Mouse (Mus musculus) spleen, postnatal 10 days (tissue): Measurements from ENCODE around the gene Robo2.

Experiments used
- DNase-seq, 2 experiments: peaks; one replicate each; pipeline ENCODE4 v3.0.0; 2021 to 2022; ENCODE audit warnings: low spot score in 2 of 2

Robo2 gene

DNA sequence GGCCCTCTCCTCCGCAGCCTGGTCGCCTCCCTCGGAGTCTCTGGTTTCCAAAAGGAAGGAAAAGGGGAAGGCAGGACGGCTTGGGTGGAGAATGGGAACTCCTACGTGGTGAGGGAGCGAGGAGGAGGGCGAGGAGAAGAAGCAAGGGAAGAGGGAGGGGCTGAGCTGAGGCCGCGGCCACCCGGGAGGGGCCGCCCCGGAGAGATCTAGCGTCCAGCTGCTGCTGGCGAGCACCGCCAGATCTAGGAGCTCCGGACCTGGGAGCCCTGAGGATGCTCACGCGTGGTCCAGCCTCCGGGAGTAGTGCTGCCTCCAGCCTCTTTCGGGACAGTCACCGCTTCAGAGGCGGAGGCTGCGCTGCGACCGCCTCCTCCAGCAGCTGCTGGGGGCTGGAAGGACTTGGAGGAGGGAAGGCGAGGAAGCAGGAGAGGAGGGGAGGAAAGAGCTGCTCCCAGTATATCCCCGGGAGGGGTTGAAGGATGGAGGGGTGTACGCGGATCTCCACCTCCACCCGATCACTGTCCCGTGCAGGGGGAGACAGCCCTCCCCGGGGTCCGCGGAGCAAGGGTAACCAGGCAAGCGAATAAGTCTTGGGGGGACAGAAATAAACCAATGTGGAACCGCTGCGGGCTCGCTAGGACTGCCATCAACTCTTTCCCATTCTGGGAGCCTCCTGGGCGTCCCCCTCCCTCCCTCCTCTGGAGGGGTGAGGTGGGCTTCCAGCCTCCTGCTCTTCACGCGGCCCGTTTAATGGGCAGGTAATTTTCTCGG, at the start of gene Robo2:
Gene Robo2, minus strand, starts transcription at position 345 of the 771 bp plus-strand sequence.
- no peak for DNase-seq

DNA sequence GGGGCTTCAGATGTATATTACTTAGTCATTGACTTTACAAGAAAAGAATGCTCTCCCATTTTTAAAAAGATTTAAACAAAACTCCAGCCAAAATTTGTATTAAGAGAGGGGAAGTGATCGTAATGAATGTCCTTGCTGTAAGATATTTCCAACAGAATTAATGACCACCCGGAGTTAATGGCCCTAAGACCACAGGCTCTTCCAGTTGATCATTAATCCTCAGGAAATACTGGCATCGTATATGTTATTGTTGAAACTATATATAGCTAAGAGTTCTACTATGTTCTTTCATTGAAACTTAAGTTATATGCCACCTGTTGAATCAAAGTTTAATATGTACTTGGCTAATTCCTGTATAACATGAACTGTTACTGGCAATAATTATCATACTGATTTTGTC, 46.5 kb upstream of the Robo2 start:
- no peak for DNase-seq

DNA sequence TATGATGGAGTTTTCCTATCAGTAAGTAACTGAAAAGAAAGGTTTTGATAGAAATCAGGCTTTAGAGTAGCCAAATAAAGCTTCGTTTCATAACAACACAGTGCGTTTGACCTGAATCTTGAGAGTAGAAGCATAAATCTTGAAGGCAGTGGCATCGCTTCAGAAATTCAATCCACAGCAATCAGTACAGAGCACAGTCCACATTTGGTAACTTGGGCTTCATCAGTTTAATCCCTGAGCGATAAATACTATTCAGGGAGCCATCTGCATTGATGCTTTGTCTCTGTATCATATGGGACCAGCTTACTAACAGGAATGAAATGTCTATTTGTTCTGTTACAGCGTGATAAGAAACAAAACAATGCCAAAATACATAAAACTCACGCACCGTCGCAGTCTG, 46.1 kb upstream of the Robo2 start:
- DNase-seq = no peak

DNA sequence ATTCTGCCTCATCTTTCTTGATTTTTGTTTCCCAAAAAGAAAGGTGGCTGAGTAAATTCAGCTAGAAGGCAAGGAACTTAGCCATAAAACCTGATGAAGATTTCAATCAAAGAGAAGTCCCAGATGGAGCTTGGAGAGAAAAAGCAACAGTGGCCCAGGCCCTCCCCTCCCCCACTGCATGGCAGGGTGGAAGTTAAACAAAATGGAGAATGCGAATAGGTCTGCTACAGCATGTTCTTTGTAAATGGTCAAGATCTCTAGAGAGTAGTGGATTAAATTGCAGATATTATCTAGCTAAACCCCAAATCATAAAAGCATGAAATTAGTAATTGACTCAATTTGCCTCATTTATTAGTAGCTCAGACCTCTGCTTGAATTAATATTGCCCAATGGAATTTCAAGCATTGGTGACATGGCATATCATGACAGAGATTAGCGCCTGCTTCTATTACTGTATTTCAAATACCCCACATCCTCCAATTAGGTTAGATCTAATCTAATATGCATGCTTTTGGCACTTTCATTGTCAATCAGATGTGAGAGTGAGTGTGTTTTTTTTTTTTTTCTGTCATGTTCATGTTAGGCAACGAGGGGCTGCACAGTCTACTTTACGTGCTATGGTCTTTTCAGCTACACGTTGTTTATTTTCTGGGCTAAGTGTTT, 45.3 kb upstream of the Robo2 start:
- no peak for DNase-seq

DNA sequence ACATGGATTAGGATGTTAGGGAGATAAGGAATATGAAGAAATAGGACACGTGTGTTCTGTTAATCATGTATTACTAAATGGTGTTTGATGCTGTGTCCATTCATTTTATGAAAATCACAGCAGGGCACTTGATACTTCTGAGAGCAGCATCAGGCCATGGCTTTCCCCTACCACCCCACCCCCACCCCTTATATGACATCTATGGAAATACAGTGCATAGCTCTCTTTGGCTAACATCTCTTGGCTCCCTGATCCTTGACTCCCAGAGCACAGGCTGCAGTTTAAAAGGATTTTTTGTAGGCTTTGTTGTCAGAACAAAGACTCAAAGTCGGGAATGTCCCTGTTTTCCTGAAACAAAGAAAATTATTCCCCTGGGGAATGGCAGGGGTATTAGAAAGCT, 43.6 kb upstream of the Robo2 start:
- no peak for DNase-seq

DNA sequence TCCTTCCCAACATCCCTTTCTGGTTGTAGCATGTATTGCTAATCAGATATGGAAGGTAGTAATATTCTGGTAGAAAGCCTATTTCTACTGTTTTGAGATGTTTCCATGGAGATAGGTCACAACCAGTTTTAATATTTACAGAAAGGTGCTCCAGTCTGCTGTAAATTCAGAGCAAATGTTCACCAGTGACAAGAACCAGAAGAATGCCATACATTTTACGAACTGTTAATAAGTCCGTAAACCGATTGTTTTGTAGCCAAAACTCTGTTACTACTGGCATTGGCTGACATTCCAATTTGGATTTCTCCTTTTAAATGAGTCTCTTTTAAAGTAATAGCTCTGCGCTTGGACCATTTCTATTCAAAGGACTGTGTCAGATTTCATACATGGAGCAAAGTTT, 36.4 kb upstream of the Robo2 start:
- no peak for DNase-seq

DNA sequence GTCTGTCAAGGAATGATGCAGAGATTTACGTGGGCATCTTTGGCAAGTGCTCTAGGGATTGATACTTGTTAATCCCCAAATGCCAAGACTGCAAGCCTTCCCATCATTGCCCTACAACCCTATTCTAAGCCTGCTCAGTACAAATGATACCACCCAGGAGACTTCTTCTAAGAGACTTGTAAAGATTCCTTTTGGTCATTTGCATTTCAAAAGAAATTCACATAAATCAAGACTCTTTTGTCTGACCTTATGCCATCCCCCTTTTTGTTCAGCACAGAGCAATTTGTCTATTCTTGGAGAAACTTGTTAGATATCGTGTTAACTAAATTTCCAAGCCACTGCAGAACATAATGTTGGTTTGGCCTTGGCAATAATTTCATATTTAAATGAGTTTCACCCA, 15.4 kb upstream of the Robo2 start:
- no peak for DNase-seq

DNA sequence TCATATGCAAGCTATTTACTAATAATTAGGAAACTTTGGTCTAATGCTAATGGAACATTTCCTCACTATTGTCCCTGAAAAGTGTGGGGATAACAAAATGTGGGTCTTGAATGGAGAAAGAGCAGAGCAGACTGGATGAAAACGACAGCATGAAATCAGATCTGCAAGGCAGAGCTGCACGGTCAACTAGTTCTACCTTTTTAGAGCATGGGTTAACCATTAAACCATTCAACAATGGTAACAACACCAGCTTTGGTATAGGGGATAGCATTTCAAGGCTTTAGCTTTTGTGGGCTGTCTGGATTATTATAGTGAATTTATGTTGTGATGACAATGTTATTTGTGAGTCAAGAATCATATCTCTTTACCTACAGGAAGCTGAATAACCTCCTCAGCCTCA, 8.7 kb upstream of the Robo2 start:
- DNase-seq = no peak

DNA sequence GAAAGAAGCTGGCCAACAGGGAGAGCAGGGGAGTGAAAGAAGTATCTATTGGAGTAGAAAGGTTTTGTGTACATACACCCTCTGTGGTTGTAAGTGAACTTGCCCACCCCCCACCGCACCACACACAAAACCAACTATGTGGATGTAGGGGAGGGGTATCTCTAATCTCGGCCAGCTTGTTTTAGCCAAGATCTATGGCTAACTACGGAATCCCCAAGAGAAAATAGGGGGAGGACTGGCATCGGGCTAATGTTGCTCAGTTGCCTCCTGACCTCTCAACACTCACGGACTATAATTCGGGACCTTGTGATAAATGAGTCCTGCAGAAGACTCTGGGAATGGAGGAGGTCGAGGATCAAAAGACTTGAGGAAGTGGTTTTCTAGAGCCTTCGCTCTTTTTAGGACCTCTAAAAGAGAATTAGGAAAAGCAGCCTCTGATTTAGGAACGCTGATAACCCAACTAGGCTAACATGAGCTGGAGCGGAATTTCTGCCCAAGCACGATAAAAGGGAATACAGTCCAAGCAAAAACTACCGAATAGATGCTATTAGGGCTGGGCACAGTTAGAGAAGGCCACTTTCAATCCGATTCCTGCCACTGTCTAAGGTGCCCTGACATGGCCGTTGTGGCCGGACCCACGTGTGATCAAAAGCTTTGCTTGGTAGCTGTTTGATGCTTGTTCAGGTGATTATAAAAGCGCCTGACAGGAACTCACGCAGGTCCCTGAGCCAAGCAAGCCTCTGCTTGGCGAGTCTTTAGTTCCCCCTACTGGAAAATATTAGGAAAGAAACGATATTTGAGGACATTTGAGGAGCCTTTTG, 1.1 kb upstream of the Robo2 start:
- DNase-seq = no peak

DNA sequence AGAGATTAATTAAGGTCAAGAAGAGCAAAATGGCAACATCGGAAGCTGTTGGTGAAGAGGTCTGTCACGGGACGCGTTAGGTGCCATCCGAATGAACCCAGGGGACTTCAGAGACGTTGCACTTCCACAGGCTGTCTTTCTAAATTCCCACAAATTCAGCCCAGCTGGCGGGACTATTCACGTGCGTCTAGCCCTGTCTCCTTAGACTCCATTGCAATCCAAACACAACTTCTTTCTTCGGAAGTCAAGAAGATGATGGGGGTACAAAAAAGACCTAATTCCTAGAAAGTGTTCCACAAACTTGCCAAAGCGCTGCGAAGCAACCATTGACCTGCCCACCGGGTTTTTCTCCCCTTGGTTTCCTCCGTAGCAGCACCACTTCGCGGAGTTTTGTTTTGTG, 604 bp downstream of the Robo2 start:
- no peak for DNase-seq

DNA sequence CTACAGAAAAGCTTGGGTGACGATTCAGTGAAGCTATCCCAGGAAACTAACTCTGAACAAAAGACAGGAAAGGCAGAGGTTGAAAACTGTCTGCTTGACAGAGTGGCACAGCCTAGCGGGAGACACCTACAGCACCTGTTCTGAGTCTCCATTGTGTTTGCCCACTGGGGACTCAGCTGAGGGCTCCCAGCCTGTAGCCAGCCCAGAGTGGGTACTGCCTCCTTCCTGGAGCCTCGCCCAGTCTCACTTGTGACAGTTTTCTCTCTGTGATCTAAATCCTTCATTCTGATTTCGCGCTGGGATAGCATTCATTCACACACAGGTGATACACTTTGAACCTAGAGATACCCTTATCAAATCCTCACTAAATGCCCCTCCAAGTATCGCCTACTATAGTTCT, 1.5 kb downstream of the Robo2 start:
- DNase-seq = no peak

DNA sequence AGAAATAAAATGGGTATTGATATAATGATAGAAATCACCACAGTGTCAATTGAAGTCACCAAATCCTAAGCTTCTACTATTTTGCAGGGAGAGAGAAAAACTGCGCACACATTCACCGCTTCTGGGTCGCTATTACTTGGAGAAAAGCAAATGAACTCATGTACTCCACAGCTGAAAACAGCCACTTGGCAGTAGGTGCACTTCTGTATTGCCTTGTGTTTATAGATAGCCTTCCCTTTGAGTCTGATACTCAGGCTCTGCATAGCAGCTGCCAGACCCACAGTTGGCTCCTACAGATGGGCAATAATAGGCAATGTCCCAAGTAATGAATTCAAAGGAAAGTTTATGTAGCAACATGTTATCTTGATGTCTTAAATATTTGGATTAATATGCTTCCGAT, 2.1 kb downstream of the Robo2 start:
- DNase-seq = no peak

DNA sequence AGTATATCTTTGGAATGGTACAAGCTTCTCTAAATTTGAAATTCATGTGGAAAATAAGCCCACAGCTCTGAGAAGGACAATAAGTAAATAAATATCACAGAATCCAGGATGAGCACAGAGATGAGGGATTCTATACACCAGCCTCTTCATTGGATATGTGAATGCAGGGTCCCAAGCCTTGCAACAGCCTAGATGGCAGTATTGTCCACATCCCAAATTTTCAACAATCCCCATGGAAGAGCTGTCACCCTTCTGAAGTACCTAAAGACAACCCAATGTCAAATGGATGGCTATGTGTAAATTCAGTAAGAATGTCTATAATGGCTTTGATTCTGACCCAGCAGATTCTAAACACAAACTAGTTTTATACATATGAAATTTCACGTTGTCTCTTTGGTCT, 3.1 kb downstream of the Robo2 start:
- DNase-seq = no peak

DNA sequence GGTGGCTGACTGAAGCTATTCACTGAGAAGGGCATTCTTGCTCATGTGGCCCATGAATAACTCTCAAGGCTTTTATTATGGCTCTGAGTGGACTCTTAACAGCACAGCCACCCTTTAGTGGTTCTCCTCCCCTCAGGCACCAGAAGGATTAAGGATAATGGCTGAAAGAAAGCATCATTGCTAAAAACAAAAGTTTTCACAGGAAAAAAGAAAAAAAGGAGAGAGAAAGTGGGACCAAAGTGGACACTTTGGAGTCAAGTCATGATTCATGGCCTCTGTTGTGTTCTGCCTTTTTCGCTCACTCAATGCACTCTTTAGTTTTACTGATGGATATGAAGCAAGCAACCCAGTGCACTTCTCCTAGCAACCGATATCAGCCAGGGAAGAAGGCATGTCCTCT, 14.3 kb downstream of the Robo2 start:
- DNase-seq = no peak

DNA sequence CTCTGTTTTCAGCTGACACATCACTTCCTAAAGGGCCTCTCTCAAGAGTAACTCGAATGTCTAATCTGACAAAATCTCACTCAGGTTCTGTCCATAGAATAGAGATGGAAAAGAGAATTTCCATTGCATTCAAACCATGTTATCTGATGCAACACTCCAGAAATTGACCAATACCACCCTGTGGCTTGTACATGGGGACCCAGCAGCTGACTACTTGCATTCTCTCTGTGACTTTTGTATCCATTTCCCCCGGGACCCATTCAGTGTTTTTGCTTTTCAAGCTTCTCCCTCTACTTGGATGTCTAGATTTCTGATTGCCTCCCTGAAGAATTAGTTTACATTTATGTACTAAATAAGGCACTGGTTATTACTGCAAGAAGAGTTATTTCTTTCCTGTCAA, 15.9 kb downstream of the Robo2 start:
- DNase-seq = no peak

DNA sequence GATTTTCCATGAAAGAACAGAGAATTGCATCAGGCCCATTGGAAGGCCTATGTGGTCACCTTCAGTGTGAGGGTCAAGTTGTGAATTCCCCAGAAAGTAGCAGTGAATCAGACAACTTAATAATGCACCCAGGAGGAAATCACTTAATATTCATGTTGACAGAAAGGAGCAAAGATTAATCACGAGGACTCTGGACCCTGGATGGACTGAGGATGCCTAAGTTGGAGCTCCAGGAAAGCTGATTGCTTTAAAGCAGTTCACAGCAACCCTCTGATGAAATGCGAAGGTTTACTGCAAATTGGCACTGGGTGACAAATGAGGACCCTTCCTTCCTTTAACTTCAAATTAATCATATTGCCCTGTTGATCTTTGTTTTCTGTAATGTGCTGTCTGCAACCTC, 32.2 kb downstream of the Robo2 start:
- DNase-seq = no peak

DNA sequence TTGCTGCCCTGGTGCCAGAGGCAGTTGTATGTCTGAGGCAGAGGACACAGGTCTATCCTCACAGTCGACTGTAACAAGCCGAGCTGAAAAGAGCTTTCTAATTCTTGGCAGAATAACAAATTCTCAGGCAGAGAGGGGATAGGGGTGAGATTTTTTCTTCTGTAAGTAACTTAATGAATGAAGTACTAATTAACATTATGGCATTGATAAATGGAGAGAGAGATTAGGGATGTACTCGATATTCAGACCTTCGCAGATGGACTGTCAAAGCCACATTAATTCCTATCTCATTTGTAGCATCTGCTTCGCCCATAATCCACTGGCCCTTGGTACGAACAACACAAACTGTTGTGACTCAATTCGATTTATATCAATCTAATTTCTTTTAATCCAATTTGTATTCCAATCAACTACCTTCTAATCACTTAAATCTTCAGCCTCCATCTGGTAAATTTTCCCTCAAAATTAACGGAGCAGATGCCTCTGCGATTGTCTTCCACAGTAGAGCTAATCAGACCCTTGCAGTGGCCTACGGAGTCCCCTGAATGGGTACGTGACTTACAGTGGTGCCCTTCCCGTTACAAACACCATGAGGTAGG, 36.2 kb downstream of the Robo2 start:
- DNase-seq = no peak

DNA sequence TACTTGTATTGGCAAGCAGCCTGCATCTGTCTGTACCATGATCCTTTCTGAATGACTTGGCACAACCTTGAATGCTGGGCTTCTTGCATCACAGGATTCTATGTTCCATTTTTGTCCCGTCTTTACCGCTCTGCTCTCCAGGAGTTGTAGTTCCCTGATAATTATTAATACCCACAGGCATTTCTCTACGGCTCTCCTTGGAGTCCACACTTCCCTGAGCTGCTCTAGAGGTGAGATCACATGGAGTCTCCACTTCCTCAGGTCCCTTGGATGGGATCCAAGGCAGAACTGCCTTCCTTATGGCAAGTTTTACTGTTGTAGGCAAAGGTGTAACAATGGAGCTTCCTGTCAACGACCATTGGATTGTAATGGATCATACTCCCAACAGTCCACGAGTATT, 37.1 kb downstream of the Robo2 start:
- DNase-seq = no peak

DNA sequence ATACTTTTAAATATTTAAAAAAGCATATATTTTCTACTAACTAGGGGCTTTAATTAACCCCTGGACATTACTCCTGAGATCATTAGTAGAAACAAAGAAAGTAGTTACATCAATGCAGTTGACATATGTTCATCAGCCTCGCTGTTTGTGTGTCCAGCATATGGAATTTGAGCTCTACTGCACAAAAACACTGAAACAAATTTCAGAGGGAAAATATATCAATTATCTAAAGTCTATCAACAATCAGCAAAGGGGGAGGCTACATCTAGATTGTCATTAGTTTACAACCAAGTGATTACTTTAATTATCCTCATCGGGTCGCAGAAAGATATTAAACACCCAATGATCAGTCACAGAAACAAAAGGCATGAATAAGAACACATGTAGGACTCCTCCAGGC, 38.2 kb downstream of the Robo2 start:
- no peak for DNase-seq

DNA sequence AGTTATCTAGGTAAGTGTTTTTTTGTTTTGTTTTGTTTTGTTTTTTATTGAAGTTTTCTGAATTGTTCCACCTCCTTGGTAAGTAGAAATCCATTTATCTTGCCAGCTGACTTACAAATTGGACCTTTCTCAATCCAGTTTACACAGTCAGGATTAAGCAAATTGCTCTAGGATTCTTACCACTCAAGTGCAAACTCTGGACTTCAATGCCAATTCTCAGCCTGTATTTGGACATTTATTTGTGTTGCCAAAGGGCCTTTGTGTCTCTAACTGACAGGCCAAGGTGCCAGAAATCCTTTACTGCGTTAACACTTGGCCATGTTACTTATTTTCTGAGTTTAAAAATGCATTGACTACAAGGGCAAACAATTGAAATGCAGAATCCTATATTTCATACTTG, 38.7 kb downstream of the Robo2 start:
- DNase-seq = no peak

DNA sequence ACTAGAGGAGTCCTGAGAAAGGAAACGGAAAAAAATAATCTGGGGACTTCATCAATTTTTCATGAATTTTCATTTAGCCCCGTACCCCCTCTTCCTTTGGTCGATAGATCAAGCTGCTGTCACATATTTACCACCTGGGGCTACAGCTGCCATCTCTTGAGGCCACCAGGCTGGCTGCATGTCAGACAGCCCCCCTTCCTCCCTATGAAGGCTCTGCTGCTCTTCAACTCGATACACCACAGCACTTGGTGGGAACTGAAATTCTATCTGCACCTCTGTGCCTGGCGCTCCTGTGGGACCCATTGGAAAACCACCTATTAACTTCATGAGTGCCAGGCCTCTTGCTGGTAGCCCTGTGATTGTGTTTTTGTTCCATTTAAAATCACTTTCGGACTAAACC, 63.2 kb downstream of the Robo2 start:
- no peak for DNase-seq

DNA sequence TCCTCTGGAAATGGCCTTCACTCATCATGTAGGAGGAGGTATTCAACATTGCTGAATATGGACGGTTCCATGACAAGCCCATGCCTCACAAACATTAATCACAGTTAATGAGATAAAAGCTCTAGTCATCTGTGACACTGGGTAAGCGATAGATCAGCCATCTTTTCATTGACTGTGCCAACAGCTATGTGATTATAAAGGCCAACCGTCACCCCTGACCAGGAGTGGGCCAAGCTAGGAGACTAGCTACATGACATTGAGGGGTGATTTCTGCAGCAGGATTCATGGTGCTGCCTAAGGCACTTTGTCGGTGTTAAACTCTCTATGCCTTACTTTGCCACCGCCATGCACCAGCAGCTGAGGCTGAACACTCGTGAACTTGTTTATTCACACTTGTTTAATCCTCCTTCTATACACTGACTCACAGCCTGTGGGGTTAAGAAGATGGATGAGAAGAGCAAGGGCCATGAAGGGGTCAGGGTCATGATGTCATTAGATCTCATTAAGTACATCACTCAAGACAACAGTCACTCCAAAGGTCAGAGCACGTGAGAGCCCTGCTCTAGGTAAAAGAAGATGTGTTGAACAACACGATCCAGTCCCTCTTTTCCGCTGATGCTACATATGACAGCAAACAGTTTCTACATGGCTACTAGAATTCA, 72.5 kb downstream of the Robo2 start:
- DNase-seq = no peak
